8 mouse cellular contexts compared by ENCODE assay signal in the genomic region with DNA sequence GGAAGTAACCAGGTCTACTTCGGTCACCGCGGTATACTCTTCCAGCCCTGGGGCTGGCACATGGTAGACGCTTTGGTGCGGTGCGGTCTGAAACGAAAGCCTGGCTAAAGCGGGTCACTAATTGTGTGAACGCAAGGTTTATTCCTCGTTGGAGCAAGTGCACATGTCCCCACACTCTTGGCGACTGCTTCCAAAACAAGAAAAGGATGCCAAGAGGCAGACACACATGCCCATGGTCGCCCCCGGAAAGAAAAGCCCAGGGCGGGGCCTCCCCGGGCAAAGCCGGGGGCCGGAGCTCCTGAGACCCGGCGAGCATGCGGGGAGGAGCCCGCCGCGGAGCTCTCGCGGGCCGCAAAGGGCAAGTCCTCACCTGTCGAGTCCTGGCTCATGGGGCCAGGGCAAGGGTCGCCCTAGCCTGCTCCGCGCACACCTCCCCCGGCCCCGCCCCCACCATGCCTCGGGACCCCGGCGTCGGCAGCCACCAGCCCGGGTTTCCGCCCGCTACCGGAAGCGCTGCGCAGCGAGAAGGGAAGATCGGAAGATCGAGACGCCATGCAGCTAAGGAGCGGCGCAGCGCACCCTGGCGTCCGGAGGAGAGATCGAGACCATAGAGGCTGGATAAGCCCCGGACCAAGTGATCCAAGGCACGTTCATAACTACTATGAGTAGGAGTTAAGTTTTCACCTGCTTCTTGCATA. TPM values are rescaled to one million over a fixed set of nuclear protein-coding genes. Genes with fewer than 3 reads are reported as not detected.
DNase-seq lines count a peak whose midpoint lies in the region; ATAC-seq and TF ChIP-seq lines count a peak whose summit lies in the region.

Gene Det1, minus strand, starts transcription at position 527 of the 698 bp plus-strand sequence.

- no peaks in the 10 kb centered on the region for H3K27me3 ChIP-seq in kidney, embryonic 14.5 days (ENCODE audit: control insufficient read depth, insufficient read depth, low read length)
- no peaks in the 10 kb centered on the region for H3K27me3 ChIP-seq in limb, embryonic 15.5 days

- no peaks in the 10 kb centered on the region for H3K9me3 ChIP-seq in kidney, embryonic 14.5 days (ENCODE audit: control insufficient read depth, low read length)
- no peaks in the 10 kb centered on the region for H3K9me3 ChIP-seq in limb, embryonic 15.5 days

- peak; percentile 57 for TF ChIP-seq CTCF in bone marrow macrophage, adult 2 months (IDR thresholded peaks at IDR 0.05; ENCODE audit: low read depth, low read length)
- peak; percentile 93 for TF ChIP-seq CTCF in embryonic fibroblast, embryonic 13.5 days (IDR thresholded peaks at IDR 0.05; ENCODE audit: borderline replicate concordance, insufficient read depth, low read length)

- H3K4me1 ChIP-seq in bone marrow macrophage, adult 2 months (ENCODE audit: control insufficient read depth, insufficient read depth, low read length) = peaks cover 3% of the 10 kb centered on the region
- H3K4me1 ChIP-seq in embryonic fibroblast, embryonic 13.5 days (ENCODE audit: control insufficient read depth, insufficient read depth, low read length) = peaks cover 2% of the 10 kb centered on the region; the same call in 1 of the 2 replicates
- 0 out of 2 replicates have a peak, but pooled peaks cover 6% of the 10 kb centered on the region for H3K4me1 ChIP-seq in kidney, embryonic 14.5 days (ENCODE audit: control insufficient read depth, insufficient read depth, low read length)
- H3K4me1 ChIP-seq in limb, embryonic 15.5 days = peaks cover 5% of the 10 kb centered on the region; the same call in 1 of the 2 replicates

- ATAC-seq in kidney, embryonic 14.5 days (ENCODE audit: low FRiP score, low TSS enrichment) = peak; percentile 95
- ATAC-seq in limb, embryonic 15.5 days (ENCODE audit: insufficient number of reproducible peaks, low FRiP score, low TSS enrichment, low read depth) = peak; percentile 86

- peak within 1 kb of the TSS; percentile 85 for H3K9ac ChIP-seq in kidney, embryonic 14.5 days (ENCODE audit: low read depth, low read length)
- peak within 1 kb of the TSS; percentile 83 for H3K9ac ChIP-seq in limb, embryonic 15.5 days

- H3K36me3 ChIP-seq in kidney, embryonic 14.5 days (ENCODE audit: control insufficient read depth, insufficient read depth, low read length) = peaks cover 18% of the 10 kb centered on the region
- peaks cover 24% of the 10 kb centered on the region for H3K36me3 ChIP-seq in limb, embryonic 15.5 days

- peak; percentile 94 for DNase-seq in A20 (ENCODE audit: low read depth, low spot score)
- peak; percentile 87 to 88 for DNase-seq in heart, adult 9 months (ENCODE audit: low spot score in 2 of 2)
- DNase-seq in monocyte, adult 2 months (ENCODE audit: low read depth in 1 of 2, low spot score in 2 of 2) = peak; percentile 37 to 72
- DNase-seq in spleen, postnatal 36 days (ENCODE audit: low spot score in 2 of 2) = peak; percentile 87 to 91

- WGBS in kidney, embryonic 14.5 days = under 1% methylated on average over 49 of the region's 54 CpGs
- WGBS in limb, embryonic 15.5 days = 1% methylated on average over 45 of the region's 54 CpGs

- no peak for TF ChIP-seq POLR2A in bone marrow macrophage, adult 2 months (IDR thresholded peaks at IDR 0.05; ENCODE audit: borderline replicate concordance, low read depth, low read length)
- peak; percentile 40; the same call in 1 of the 2 replicates for TF ChIP-seq POLR2A in embryonic fibroblast, embryonic 13.5 days (IDR thresholded peaks at IDR 0.05; ENCODE audit: low read depth, low read length)

- H3K4me2 ChIP-seq in kidney, embryonic 14.5 days (replicated peaks; ENCODE audit: low read depth, low read length) = peak within 1 kb of the TSS; percentile 67
- H3K4me2 ChIP-seq in limb, embryonic 15.5 days = peak within 1 kb of the TSS; percentile 58

- peak within 1 kb of the TSS; percentile 82 for H3K4me3 ChIP-seq in bone marrow macrophage, adult 2 months (ENCODE audit: insufficient read depth, low read length)
- peak within 1 kb of the TSS; percentile 65 for H3K4me3 ChIP-seq in embryonic fibroblast, embryonic 13.5 days (ENCODE audit: insufficient read depth, low read length)
- H3K4me3 ChIP-seq in kidney, embryonic 14.5 days (ENCODE audit: low read length) = peak within 1 kb of the TSS; percentile 77
- peak within 1 kb of the TSS; percentile 88 for H3K4me3 ChIP-seq in limb, embryonic 15.5 days

- H3K27ac ChIP-seq in bone marrow macrophage, adult 2 months (ENCODE audit: insufficient read depth, low read depth, low read length) = peak within 1 kb of the TSS; percentile 64
- peak within 1 kb of the TSS; percentile 1; the same call in 1 of the 2 replicates for H3K27ac ChIP-seq in embryonic fibroblast, embryonic 13.5 days (ENCODE audit: insufficient read depth, low read length)
- peak within 1 kb of the TSS; percentile 73 for H3K27ac ChIP-seq in kidney, embryonic 14.5 days (ENCODE audit: low read depth, low read length)
- H3K27ac ChIP-seq in limb, embryonic 15.5 days = peak within 1 kb of the TSS; percentile 71

RNA-seq across cellular contexts. Expression of gene Det1, which starts in this region (rescaled TPM):
- polyA plus RNA-seq in bone marrow macrophage, adult 2 months (2012; ENCODE audit: insufficient read depth, insufficient read length, missing spikeins) = 6.7 and 6.8 TPM in 2 replicates
- 9.9 and 12.5 TPM in 2 replicates for polyA plus RNA-seq in embryonic fibroblast, embryonic 13.5 days (2011; ENCODE audit: insufficient read length, low read depth, missing spikeins)
- 19.6 and 23.3 TPM in 2 replicates for polyA plus RNA-seq in kidney, embryonic 14.5 days (2014; fragmentation: Nextera tagmentation; extraction: Ambion mirVana)
- polyA plus RNA-seq in limb, embryonic 15.5 days (2015; fragmentation: Nextera tagmentation; extraction: Ambion mirVana) = 16.0 and 17.2 TPM in 2 replicates

Comparison
In these comparisons a context has a peak if more than half of its experiments do, and no peak if none do; other contexts are left out.
1. Peak in every context shown above with its lines: DNase-seq, ATAC-seq, H3K4me3 ChIP-seq and H3K27ac ChIP-seq.
2. H3K27ac ChIP-seq: peak in every context shown above with its lines; median percentile 73 in kidney, embryonic 14.5 days; 71 in limb, embryonic 15.5 days; 64 in bone marrow macrophage, adult 2 months; 1 in embryonic fibroblast, embryonic 13.5 days.